28 mouse cellular contexts compared by ENCODE assay signal in the genomic region with DNA sequence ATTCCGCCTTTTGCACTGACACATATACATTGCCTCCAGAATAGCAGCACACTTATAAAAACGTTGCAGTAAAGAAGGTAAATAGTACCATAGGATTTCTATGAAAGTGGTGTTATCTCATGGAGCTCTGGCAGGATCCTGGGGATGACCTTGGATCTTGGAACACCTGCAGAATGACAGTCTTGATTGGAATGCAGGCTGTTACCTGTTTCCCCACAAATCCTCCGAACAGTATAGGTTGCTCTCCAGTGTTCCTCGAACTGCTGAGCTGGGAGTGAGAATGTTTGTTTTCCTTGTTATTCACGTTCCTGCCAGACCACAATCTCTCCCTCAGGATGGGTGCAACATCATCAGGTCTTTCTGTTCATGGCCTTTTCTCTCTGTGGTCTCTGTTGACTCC.
"Had no signal": no experiment of that assay in that cellular context is flagged by ENCODE, and none has a peak within 500 bp of the region (broad histone marks: within the 10 kb centered on the region; RNA-seq: fewer than 3 reads in every experiment).

No protein-coding gene starts in this region.

- H3K4me3 ChIP-seq: gastrocnemius, adult 2 months; heart, embryonic 10.5 days; heart, embryonic 12.5 days; hindbrain, embryonic 10.5 days; hindbrain, embryonic 12.5 days; kidney, embryonic 15.5 days; layer of hippocampus, adult 2 months; limb, embryonic 13.5 days; limb, embryonic 15.5 days; liver, embryonic 12.5 days had no signal

- H3K27me3 ChIP-seq: heart, embryonic 12.5 days; hindbrain, embryonic 12.5 days; kidney, embryonic 15.5 days; limb, embryonic 13.5 days; limb, embryonic 15.5 days; liver, embryonic 12.5 days had no signal

- H3K4me2 ChIP-seq: heart, embryonic 12.5 days; hindbrain, embryonic 12.5 days; hindbrain, embryonic 14.5 days; kidney, embryonic 15.5 days; limb, embryonic 13.5 days; limb, embryonic 15.5 days; liver, embryonic 12.5 days had no signal

- ATAC-seq: hindbrain, embryonic 16.5 days; inflammation-experienced regulatory T-cells, adult 6 months; liver, embryonic 12.5 days had no signal

- H3K36me3 ChIP-seq: heart, embryonic 10.5 days; heart, embryonic 12.5 days; hindbrain, embryonic 10.5 days; hindbrain, embryonic 12.5 days; kidney, embryonic 15.5 days; limb, embryonic 13.5 days; limb, embryonic 15.5 days; liver, embryonic 12.5 days had no signal

- DNase-seq: gastrocnemius, adult 2 months; gastrocnemius, postnatal 10 days; gastrocnemius, postnatal 25 days; heart, adult 18-20 months; heart, postnatal 10 days; heart, postnatal 4 days; kidney, adult 11 months; kidney, adult 2 months; kidney, adult 9 months; kidney, postnatal 10 days; kidney, postnatal 25 days; kidney, postnatal 4 days; layer of hippocampus, adult 9-11 months; layer of hippocampus, postnatal 36 days; left cerebral cortex, postnatal 4 days had no signal

- H3K9me3 ChIP-seq: heart, embryonic 10.5 days; heart, embryonic 12.5 days; hindbrain, embryonic 10.5 days; hindbrain, embryonic 12.5 days; kidney, embryonic 15.5 days; limb, embryonic 13.5 days; limb, embryonic 15.5 days; liver, embryonic 12.5 days had no signal

- H3K27ac ChIP-seq: gastrocnemius, adult 2 months; heart, embryonic 10.5 days; hindbrain, embryonic 10.5 days; hindbrain, embryonic 12.5 days; hindbrain, embryonic 14.5 days; kidney, embryonic 15.5 days; layer of hippocampus, adult 2 months; limb, embryonic 13.5 days; limb, embryonic 15.5 days; liver, embryonic 12.5 days; liver, embryonic 14.5 days had no signal

- H3K9ac ChIP-seq: heart, embryonic 12.5 days; hindbrain, embryonic 12.5 days; hindbrain, embryonic 14.5 days; kidney, embryonic 15.5 days; limb, embryonic 13.5 days; limb, embryonic 15.5 days; liver, embryonic 12.5 days; liver, embryonic 14.5 days had no signal

- H3K4me1 ChIP-seq: heart, embryonic 10.5 days; heart, embryonic 12.5 days; hindbrain, embryonic 12.5 days; limb, embryonic 15.5 days had no signal
